Mouse (Mus musculus) limb, embryonic 13.5 days (tissue): ENCODE results near the gene Gm43738. TPM values are rescaled to one million over a fixed set of nuclear protein-coding genes. Genes with fewer than 3 reads are reported as not detected.

Experiments used
- ATAC-seq: fragments of 200-750 bp; cut with Nextera tagmentation; 2 replicates; pipeline ENCODE4 v1.8.0; 2017; ENCODE audit warnings: low read depth, moderate number of reproducible peaks, moderate TSS enrichment; ENCODE audit not compliant: low FRiP score
- H3K27ac ChIP-seq: fragments of 300-500 bp; sonication (generic); 2 replicates; pipeline ENCODE4 v1.5.1; 2015; ENCODE audit warnings: inconsistent platforms, mild to moderate bottlenecking, moderate library complexity
- H3K27me3 ChIP-seq: fragments of 300-500 bp; sonication (generic); 2 replicates; pipeline ENCODE4 v1.6.1; 2015; ENCODE audit warnings: mild to moderate bottlenecking, inconsistent platforms
- H3K36me3 ChIP-seq: fragments of 300-500 bp; sonication (generic); 2 replicates; pipeline ENCODE4 v1.6.1; 2015; ENCODE audit warnings: inconsistent platforms, mild to moderate bottlenecking, moderate library complexity
- H3K4me1 ChIP-seq: fragments of 300-500 bp; sonication (generic); 2 replicates; pipeline ENCODE4 v1.6.1; 2015; ENCODE audit warnings: inconsistent platforms
- H3K4me2 ChIP-seq: fragments of 300-500 bp; sonication (generic); replicated peaks from 2 replicates; pipeline ENCODE4 v1.6.1; 2015; ENCODE audit warnings: inconsistent platforms, mild to moderate bottlenecking, moderate library complexity
- H3K4me3 ChIP-seq: fragments of 300-500 bp; sonication (generic); 2 replicates; pipeline ENCODE4 v1.5.1; 2015; ENCODE audit warnings: moderate library complexity, mild to moderate bottlenecking, inconsistent platforms
- H3K9ac ChIP-seq: fragments of 300-500 bp; sonication (generic); 2 replicates; pipeline ENCODE4 v1.6.1; 2015; ENCODE audit warnings: mild to moderate bottlenecking, inconsistent platforms
- H3K9me3 ChIP-seq: fragments of 300-500 bp; sonication (generic); 2 replicates; pipeline ENCODE4 v1.6.1; 2016; ENCODE audit warnings: inconsistent platforms
- WGBS: fragments of 180-500 bp; shearing (Covaris S2); methylation state at CpG from one replicate; pipeline ENCODE4 v1.1.7; 2015; 5-methylcytosine and 5-hydroxymethylcytosine counted together
- polyA plus RNA-seq: library from polyadenylated mRNA; unstranded; fragments of >200 nt; fragmentation: Nextera tagmentation; extraction: Ambion mirVana; gene quantifications from 2 replicates; pipeline ENCODE4 v1.2.1, GENCODE M21; 2015

Gm43738 gene
- polyA plus RNA-seq, 1 experiment from 2014 or later = not detected

DNA sequence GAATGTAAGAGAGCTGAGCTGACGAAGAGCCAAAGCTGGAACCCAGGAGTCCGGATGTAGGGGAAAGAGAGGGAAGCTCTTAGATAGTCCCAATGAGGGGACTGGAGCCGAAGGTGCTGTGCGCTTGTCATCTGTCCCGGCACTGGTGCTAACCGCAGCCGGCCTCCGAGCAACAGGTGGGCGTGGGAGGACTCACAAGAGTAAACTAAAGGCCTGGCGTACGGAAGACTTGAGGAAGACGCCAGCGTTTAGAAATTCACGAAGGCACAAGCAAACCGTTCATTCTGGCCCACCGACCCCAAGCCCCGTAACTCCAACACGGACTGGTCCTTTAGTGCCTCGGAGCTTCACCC is 536 bp upstream of the Gm43738 start:
- Histone ChIP-seq H3K9me3 (no peaks in the 10 kb centered on the region), H3K4me3 (peak overlapping the region; percentile 78), H3K4me2 (peak overlapping the region; percentile 90), H3K4me1 (peaks cover 30% of the 10 kb centered on the region), H3K36me3 (peaks cover 37% of the 10 kb centered on the region), H3K27me3 (no peaks in the 10 kb centered on the region), H3K9ac (peak overlapping the region; percentile 86), H3K27ac (peak overlapping the region; percentile 55; the same call in 1 of the 2 replicates)
- under 1% methylated on average over 19 of the region's 19 CpGs for WGBS
- peak; percentile 6; the same call in 1 of the 2 replicates for ATAC-seq

DNA sequence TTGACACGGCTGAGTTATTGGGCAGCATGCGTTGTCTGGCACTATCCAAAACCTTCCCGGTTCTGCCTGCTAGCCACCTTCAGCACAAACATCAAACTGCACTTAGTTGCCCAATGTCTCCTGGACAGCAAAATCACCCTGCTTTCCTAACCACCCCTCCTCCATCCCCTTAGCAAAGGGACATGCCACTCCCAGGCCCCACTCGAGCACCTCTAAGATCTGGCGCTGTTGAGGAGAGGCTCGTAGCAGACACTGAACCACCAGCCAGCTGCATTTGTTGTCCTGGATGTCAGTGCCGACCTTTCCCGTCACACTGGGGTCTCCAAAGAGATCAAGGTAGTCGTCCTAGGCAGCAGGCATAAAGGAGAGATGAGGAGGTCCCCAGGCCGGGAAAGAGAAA is 6.9 kb downstream of the Gm43738 start:
- peak overlapping the region; percentile 98; the same call in 1 of the 2 replicates for H3K4me2 ChIP-seq
- H3K36me3 ChIP-seq = peaks cover 52% of the 10 kb centered on the region
- H3K4me3 ChIP-seq = no peak overlapping the region
- H3K27me3 ChIP-seq = peaks cover 24% of the 10 kb centered on the region
- no peak overlapping the region for H3K9ac ChIP-seq
- WGBS = 85% methylated on average over 10 of the region's 10 CpGs
- no peak overlapping the region for H3K27ac ChIP-seq
- peaks cover 30% of the 10 kb centered on the region for H3K4me1 ChIP-seq
- no peaks in the 10 kb centered on the region for H3K9me3 ChIP-seq
- no peak for ATAC-seq

DNA sequence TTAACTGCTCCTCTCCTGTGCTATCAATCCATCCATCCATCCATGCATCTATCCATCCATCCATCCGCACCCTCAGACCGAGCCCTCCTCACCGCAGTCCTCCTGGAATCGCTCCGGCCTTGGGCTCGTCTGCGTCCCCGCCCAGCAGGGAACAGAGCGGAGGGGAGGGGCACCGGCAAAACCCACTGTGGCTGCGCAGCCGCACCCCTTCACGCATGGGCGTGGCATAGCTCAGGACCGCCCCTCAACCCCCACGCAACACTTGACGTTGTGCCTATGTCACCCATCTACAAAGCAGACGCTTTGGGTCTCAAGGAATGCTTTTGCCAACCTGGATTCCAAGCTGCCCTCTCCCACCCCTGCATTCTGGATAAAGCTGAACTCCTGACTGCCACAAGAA is 7.7 kb downstream of the Gm43738 start, which contains the start of gene Rusc1:
Gene Rusc1 (minus strand): TSS at position 137 of the 400 bp plus-strand sequence.
- Histone ChIP-seq H3K9me3 (no peaks in the 10 kb centered on the region), H3K27me3 (peaks cover 33% of the 10 kb centered on the region), H3K4me1 (peaks cover 37% of the 10 kb centered on the region), H3K27ac (no peak within 1 kb of the TSS), H3K4me3 (peak within 1 kb of the TSS; percentile 59), H3K4me2 (peak within 1 kb of the TSS; percentile 98), H3K9ac (peak within 1 kb of the TSS; percentile 74), H3K36me3 (peaks cover 44% of the 10 kb centered on the region)
- ATAC-seq = peak; percentile 44
- WGBS = under 1% methylated on average over 18 of the region's 18 CpGs

DNA sequence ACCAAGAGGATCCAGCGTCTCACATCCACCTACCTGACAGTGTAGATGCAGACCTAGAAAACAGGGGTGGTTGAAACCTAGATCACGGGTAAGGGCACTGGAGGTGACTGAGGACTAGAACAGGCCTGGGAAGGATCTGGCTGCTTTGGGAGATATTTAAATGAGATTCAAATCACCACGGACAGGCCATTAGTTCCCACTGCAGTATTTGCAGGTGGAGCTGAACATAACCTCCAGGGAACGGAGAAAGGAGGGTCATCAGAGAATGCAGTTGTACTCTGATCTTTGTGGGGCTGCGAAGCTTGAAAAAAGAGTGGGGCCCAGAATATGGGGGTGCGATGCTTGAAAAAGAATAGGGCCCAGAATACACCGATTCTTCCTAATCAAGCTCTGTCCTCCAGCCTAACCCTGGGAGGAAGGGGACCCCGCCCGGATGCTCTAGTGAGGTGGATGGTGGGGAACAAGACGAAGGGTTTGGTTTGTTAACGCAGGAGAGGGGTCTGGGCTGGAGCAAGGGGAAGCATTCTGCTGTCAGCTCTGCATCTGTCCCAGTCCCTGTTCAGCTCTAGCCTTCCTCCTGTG is 8.3 kb downstream of the Gm43738 start:
- no peak overlapping the region for H3K27ac ChIP-seq
- H3K4me2 ChIP-seq = peak overlapping the region; percentile 98
- 17% methylated on average over 11 of the region's 11 CpGs for WGBS
- H3K9ac ChIP-seq = peak overlapping the region; percentile 74
- H3K4me3 ChIP-seq = peak overlapping the region; percentile 59
- H3K36me3 ChIP-seq = peaks cover 38% of the 10 kb centered on the region
- H3K4me1 ChIP-seq = peaks cover 42% of the 10 kb centered on the region
- no peaks in the 10 kb centered on the region for H3K9me3 ChIP-seq
- peaks cover 33% of the 10 kb centered on the region for H3K27me3 ChIP-seq
- no peak for ATAC-seq

DNA sequence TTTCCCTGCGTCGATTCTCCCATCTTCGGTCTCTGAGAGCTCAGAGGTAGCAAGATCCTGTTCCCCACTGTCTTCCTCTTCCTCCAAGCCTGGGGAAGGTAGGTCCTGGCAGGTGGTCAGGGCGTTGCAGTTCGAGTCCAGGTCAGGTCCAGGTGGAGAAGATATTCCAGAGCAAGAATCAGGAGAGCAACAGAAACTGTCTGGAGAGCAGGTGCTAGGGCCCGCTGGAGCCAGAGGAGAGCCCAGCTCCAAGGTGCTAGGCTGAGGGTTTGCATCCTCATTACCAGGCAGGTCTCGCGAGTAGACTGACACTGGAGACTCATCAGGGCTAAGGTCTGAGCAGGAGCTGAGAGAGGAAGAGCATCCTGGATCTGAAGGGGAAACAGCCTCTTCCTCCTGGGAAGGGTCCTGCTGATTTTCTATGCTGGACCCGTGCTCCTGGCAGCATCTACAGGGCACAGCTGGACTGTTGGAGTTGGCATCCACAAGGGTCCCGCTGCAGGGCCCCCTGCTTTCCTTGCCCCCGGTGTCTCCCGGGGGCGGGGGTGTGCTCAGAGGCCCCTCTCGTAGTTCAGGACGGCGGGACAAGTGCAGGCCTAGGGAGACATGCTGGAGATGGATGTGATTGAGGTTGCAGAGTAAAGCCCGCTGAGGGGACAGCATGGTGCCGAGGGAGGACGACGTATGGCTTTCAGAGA is 8.9 kb downstream of the Gm43738 start:
- ATAC-seq = no peak
- Histone ChIP-seq H3K27me3 (peaks cover 33% of the 10 kb centered on the region), H3K4me1 (peaks cover 49% of the 10 kb centered on the region), H3K9ac (peak overlapping the region; percentile 74; the same call in 1 of the 2 replicates), H3K27ac (0 out of 2 replicates have a peak overlapping the region, but pooled peaks have one; percentile 88), H3K4me2 (peak overlapping the region; percentile 98), H3K36me3 (peaks cover 32% of the 10 kb centered on the region), H3K4me3 (peak overlapping the region; percentile 59), H3K9me3 (no peaks in the 10 kb centered on the region)
- 10% methylated on average over 20 of the region's 20 CpGs for WGBS

DNA sequence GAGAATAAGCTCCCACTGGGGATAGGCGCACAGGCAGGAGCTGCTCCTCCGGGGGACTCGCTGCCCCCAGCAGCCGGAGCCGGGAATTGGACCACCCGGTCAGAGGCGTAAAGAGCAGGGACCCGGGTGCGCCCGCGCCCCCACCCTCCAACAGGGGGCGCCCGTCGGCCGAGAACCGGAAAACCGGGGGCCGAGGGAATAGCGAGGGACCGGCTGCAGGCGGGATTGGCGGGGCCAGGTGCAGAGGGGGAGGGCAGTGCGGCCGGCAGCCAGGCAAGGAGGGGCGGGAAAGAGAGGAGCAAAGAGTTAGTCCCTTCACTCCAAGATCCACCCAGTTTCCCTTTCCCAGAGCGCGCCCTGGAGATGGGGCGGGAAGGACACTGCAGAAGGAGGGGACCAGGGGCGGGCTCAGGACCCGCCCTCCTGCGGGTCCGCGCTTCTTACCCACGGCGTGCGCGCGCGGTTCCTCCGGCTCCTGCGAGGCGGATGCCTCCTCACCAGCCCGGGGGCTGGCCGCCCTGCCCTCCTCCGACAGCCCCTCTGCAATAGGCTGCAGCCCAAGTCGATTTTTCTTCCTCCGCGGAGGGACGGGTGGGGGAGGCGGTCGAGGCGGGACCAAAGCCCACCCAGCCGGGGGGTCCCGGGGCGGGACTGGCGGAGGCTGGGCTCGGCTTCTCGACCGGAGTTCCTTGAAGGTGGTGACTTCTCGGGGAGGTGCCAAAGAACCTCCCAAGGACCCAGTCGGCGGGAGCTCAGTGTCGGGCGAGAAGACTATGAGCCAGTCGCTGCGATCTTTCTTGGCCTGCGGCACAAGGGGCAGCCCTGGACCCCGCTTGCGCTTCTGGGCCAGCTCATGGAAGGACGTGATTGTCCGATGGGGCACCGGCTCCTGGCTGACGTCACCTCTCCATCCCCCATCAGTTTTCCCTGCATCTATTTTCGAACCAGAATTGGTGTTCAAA is 9.9 kb downstream of the Gm43738 start:
- ATAC-seq = peak; percentile 78
- peak overlapping the region; percentile 88 for H3K27ac ChIP-seq
- peaks cover 33% of the 10 kb centered on the region for H3K27me3 ChIP-seq
- H3K9me3 ChIP-seq = no peaks in the 10 kb centered on the region
- peaks cover 29% of the 10 kb centered on the region for H3K36me3 ChIP-seq
- H3K4me3 ChIP-seq = peak overlapping the region; percentile 59
- peaks cover 50% of the 10 kb centered on the region for H3K4me1 ChIP-seq
- peak overlapping the region; percentile 98 for H3K4me2 ChIP-seq
- under 1% methylated on average over 68 of the region's 74 CpGs for WGBS
- H3K9ac ChIP-seq = peak overlapping the region; percentile 74

DNA sequence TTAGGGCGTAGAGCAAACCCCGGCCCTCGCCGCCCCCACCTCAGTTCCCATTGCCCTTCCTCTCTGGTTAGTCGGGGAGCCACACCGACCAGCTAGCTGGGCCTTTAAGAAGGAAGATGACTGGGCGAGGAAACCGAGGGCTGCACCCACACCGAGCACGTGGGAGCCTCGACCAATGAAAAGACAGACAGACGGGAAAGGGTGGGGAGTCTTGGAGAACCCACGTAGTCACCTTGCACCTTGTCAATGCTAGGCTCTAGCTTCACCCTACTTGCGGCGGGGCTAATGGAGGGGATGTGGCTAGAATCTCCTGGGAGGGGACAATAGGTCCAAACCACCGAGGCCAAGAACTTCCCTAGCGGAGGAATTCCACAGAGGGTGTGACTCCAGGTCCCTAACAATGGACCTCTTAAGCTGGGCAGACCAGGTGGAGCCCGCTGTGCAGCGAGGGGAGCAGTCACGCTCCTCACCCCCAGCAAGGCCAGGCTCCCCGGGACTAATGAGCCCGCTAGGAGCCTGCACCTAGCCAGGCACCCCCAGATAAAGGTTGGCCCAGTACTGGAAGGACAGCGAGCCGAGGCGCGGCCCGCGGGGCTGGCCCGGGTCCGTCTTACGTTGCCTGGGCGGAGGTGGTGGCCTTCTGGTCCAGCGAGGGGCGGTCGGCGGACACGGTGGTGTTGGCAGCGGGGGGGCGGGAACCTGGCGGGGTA is 10.9 kb downstream of the Gm43738 start:
- Histone ChIP-seq H3K9me3 (no peaks in the 10 kb centered on the region), H3K27ac (peak overlapping the region; percentile 88), H3K27me3 (peaks cover 33% of the 10 kb centered on the region)

DNA sequence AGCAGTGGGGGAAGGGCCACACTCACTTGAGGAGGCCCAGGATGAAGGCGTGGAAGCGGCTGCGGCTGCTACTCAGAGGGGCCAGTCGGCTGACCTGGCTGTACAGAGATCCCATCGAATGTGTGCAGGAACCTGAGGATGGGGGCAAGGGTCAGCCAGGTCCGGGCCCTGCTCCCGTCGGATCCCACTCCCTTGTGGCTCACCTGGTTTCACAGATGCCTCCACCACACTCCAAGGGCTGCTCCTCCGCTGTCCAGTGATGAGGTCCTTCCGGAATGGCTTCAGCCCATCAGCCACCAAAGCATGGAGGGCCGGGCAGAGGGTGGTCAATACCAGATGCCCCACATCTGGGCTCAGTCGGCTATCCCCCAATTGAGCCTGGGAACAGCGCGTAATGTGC is 11.9 kb downstream of the Gm43738 start:
- ATAC-seq = no peak
- H3K4me2 ChIP-seq = peak overlapping the region; percentile 98
- H3K9ac ChIP-seq = peak overlapping the region; percentile 74
- peaks cover 30% of the 10 kb centered on the region for H3K27me3 ChIP-seq
- 53% methylated on average over 14 of the region's 14 CpGs for WGBS
- H3K4me1 ChIP-seq = peaks cover 50% of the 10 kb centered on the region
- H3K9me3 ChIP-seq = no peaks in the 10 kb centered on the region
- H3K27ac ChIP-seq = no peak overlapping the region
- H3K36me3 ChIP-seq = peaks cover 28% of the 10 kb centered on the region
- H3K4me3 ChIP-seq = peak overlapping the region; percentile 59

More for the DNA sequence above, 10.9 kb downstream of the Gm43738 start:
- under 1% methylated on average over 39 of the region's 40 CpGs for WGBS
- ATAC-seq = peak; percentile 74
- H3K36me3 ChIP-seq = peaks cover 28% of the 10 kb centered on the region
- peaks cover 50% of the 10 kb centered on the region for H3K4me1 ChIP-seq
- peak overlapping the region; percentile 74 for H3K9ac ChIP-seq
- H3K4me3 ChIP-seq = peak overlapping the region; percentile 59
- peak overlapping the region; percentile 98 for H3K4me2 ChIP-seq

DNA sequence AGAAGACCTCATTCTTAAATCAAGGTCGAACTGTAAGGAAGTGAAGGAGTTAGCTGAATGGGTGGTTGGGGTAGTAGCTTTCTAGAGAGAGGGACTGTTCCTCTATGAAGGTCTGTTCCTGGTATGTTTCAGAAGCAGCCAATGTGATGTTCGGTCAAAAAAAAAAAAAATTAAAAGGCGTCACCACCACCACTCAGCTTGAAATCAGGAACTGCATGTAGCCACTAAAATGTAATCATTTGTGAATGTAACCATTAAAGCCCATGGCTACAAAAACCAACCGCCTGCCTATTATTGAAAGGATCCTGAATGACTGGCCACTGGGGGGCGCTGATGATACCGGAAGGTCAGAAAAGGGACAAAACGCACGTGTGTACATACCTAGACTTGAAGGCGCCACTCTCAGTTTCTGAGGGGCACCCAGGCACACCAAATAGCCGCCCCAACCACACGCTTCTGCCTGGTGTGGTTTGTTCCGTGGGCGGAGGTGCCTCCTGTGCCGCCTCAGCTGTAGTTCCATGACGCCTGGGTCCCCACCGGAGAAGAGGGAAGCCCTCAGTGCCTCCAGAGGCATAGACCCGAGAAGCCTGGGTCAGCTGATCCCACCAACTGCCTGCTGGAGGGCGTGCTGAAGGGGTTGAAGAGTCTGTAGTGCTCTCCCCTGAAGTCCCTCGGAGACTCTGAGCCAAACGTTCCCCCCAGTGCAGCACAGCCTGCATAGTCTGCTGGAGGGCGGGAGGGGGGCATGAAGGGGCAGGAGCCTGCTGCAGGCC is 13.4 kb downstream of the Gm43738 start:
- peaks cover 21% of the 10 kb centered on the region for H3K27me3 ChIP-seq
- WGBS = 24% methylated on average over 21 of the region's 21 CpGs
- H3K9me3 ChIP-seq = no peaks in the 10 kb centered on the region
- H3K36me3 ChIP-seq = peaks cover 30% of the 10 kb centered on the region
- H3K4me3 ChIP-seq = peak overlapping the region; percentile 21
- H3K4me2 ChIP-seq = peak overlapping the region; percentile 98
- H3K9ac ChIP-seq = peak overlapping the region; percentile 25; the same call in 1 of the 2 replicates
- no peak for ATAC-seq
- H3K4me1 ChIP-seq = peaks cover 38% of the 10 kb centered on the region
- H3K27ac ChIP-seq = peak overlapping the region; percentile 69; the same call in 1 of the 2 replicates

DNA sequence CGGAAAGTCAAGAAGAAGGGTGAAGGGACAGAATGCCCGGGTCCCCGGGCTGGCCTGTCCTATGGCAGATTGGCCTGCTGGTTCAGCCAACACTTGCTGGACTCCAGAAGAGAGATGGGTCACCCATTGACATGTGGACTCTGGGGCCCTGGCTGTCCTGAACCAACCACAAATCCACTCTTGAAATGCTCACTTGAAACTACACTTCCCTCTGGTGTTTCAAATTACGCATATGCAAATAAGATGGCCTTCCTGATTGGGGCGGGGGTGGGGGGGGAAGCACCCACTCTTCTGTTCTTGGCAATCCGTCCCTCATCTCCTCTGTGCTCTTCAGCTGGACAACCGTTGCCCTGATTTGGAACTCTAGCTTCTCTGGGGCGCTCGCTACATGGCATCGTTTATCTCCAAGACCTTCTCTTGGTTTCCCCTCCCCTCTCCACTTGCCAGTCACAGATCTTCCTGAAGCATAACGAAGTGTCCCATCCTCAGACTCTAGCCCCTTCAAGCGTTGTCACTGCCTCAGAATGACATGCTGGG is 16.2 kb downstream of the Gm43738 start:
- Histone ChIP-seq H3K27me3 (peaks cover 11% of the 10 kb centered on the region), H3K9me3 (no peaks in the 10 kb centered on the region), H3K4me3 (no peak overlapping the region), H3K9ac (no peak overlapping the region), H3K36me3 (peaks cover 43% of the 10 kb centered on the region), H3K4me1 (peaks cover 29% of the 10 kb centered on the region), H3K27ac (no peak overlapping the region), H3K4me2 (no peak overlapping the region)
- WGBS = 88% methylated on average over 12 of the region's 12 CpGs
- no peak for ATAC-seq
